Mouse (Mus musculus) adrenal gland, postnatal 14 days (tissue): Measurements from ENCODE around the gene Krt16. TPM values are rescaled to one million over a fixed set of nuclear protein-coding genes. Genes with fewer than 3 reads are reported as not detected.
A peak's percentile ranks its signal among the peaks of the same experiment; 100 is the strongest.
"Not testable (repeated sequence)": the region's sequence is repeated elsewhere in the genome, so short reads cannot be mapped to it uniquely, and the experiment has no call there.

Source experiments
- DNase-seq: peaks from one replicate; pipeline ENCODE4 v3.0.0; 2021; ENCODE audit warnings: mixed read lengths
- total RNA-seq: library from RNA; stranded (reverse); gene quantifications from 2 replicates; pipeline ENCODE4 v1.2.3, GENCODE M21; 2021

The Krt16 gene
- total RNA-seq, 1 experiment from 2014 or later: not detected

- no peak for DNase-seq
Observed at GRCm38 (mm10) chr11:100257967-100258366, 9.3 kb upstream of the Krt16 start.

- no peak for DNase-seq
Observed at GRCm38 (mm10) chr11:100255514-100255913, 6.8 kb upstream of the Krt16 start.

- no peak for DNase-seq
Observed at GRCm38 (mm10) chr11:100254360-100255090, 5.8 kb upstream of the Krt16 start.

- DNase-seq: not testable (repeated sequence)
Observed at GRCm38 (mm10) chr11:100246471-100246870, 2.2 kb downstream of the Krt16 start.

- not testable (repeated sequence) for DNase-seq
Observed at GRCm38 (mm10) chr11:100240272-100240671, 8.4 kb downstream of the Krt16 start.

- no peak for DNase-seq
Observed at GRCm38 (mm10) chr11:100221741-100222140, 27.0 kb downstream of the Krt16 start.

- no peak for DNase-seq
Observed at GRCm38 (mm10) chr11:100219304-100219703, 29.4 kb downstream of the Krt16 start.

- no peak for DNase-seq
Observed at GRCm38 (mm10) chr11:100208542-100208941, 40.2 kb downstream of the Krt16 start.

GRCm38 (mm10) chr11:100207498-100207897 is 41.2 kb downstream of the Krt16 start, which contains the start of gene Krt14:
TSS of gene Krt14 (minus strand) at chr11:100207548.
- DNase-seq: no peak

GRCm38 (mm10) chr11:100203448-100203847 is 45.3 kb downstream of the Krt16 start:
- DNase-seq: peak; percentile 63

GRCm38 (mm10) chr11:100202906-100203305 is 45.8 kb downstream of the Krt16 start:
- no peak for DNase-seq

GRCm38 (mm10) chr11:100200104-100200820 is 48.4 kb downstream of the Krt16 start:
- DNase-seq: peak; percentile 52

- DNase-seq: peak; percentile 22
Observed at GRCm38 (mm10) chr11:100198666-100199065, 50.0 kb downstream of the Krt16 start.

Other genes starting within 250 kb of the Krt16 start
- not detected in 2 replicates for gene Krt33a, start 232.7 kb downstream of the Krt16 start, total RNA-seq
- not detected in 2 replicates for gene Krt33b, start 219.0 kb downstream of the Krt16 start, total RNA-seq
- not detected in 2 replicates for gene Krt34, start 207.3 kb downstream of the Krt16 start, total RNA-seq
- gene Krt31, start 198.4 kb downstream of the Krt16 start, total RNA-seq: not detected in 2 replicates
- not detected in 2 replicates for gene Krt32, start 160.7 kb downstream of the Krt16 start, total RNA-seq
- not detected in 2 replicates for gene Krt35, start 152.7 kb downstream of the Krt16 start, total RNA-seq
- 0.19 TPM in 1 of 2 replicates, not detected in the other for gene Krt36, start 143.3 kb downstream of the Krt16 start, total RNA-seq
- gene Krt13, start 127.3 kb downstream of the Krt16 start, total RNA-seq: not detected in 2 replicates
- not detected in 2 replicates for gene Krt15, start 113.0 kb downstream of the Krt16 start, total RNA-seq
- 6.4 and 6.6 TPM in 2 replicates for gene Krt19, start 100.2 kb downstream of the Krt16 start, total RNA-seq
- not detected in 2 replicates for gene Krt9, start 55.7 kb downstream of the Krt16 start, total RNA-seq
- gene Krt14, start 41.4 kb downstream of the Krt16 start, total RNA-seq: 0.38 and 0.41 TPM in 2 replicates
- not detected in 2 replicates for gene Krt17, start 12.1 kb upstream of the Krt16 start, total RNA-seq
- gene Krt42, start 21.0 kb upstream of the Krt16 start, total RNA-seq: not detected in 2 replicates
- 987 and 1,021 TPM in 2 replicates for gene Eif1, start 71.0 kb upstream of the Krt16 start, total RNA-seq
- not detected in 2 replicates for gene Gast, start 85.5 kb upstream of the Krt16 start, total RNA-seq
- 50.1 and 54.0 TPM in 2 replicates for gene Hap1, start 107.2 kb upstream of the Krt16 start, total RNA-seq
- 101 and 102 TPM in 2 replicates for gene Jup, start 148.9 kb upstream of the Krt16 start, total RNA-seq
- 25.8 and 26.7 TPM in 2 replicates for gene P3h4, start 165.9 kb upstream of the Krt16 start, total RNA-seq
- 33.8 and 38.9 TPM in 2 replicates for gene Fkbp10, start 166.8 kb upstream of the Krt16 start, total RNA-seq
- 51.5 and 57.5 TPM in 2 replicates for gene Nt5c3b, start 192.9 kb upstream of the Krt16 start, total RNA-seq
- gene Klhl10, start 193.0 kb upstream of the Krt16 start, total RNA-seq: 0.94 and 1.5 TPM in 2 replicates
- 42.9 and 44.2 TPM in 2 replicates for gene Klhl11, start 223.8 kb upstream of the Krt16 start, total RNA-seq